In the genomic region with DNA sequence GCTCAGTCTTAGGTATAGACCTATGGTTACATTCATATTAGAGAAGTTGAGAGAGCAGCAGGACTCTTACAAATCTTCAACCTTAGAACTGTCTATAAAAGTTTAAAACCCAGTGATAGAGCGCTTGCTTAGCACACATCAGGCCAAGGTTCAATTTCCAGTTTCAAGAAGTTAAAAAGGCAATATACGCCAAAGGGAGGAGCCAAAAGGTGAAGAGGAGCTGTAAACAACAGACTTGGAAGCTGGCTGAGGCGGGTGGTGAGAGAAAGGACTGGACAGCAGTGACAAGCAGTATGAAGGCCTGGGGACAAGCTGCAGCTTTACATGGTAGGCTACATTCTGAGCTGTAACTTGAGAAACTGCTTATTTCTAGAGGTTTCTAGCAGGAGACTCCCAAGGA, we compare ENCODE assay signal across 14 mouse cellular contexts.
"Had no signal": no experiment of that assay in that cellular context is flagged by ENCODE, and none has a peak within 500 bp of the region (broad histone marks: within the 10 kb centered on the region; RNA-seq: fewer than 3 reads in every experiment).

No protein-coding gene starts in this region.

- H3K4me2 ChIP-seq: limb, embryonic 12.5 days; liver, embryonic 11.5 days; liver, embryonic 15.5 days; lung, embryonic 14.5 days; midbrain, embryonic 12.5 days; neural tube, embryonic 13.5 days had no signal

- H3K9me3 ChIP-seq: limb, embryonic 12.5 days; liver, embryonic 15.5 days; midbrain, embryonic 12.5 days; neural tube, embryonic 13.5 days had no signal

- DNase-seq: kidney, adult 11 months; lung, embryonic 14.5 days; lung, postnatal 10 days; lung, postnatal 4 days; retina, postnatal 1 day; thymus, postnatal 4 days had no signal

- H3K27ac ChIP-seq: kidney, postnatal 0 days; layer of hippocampus, adult 2 months; limb, embryonic 12.5 days; liver, embryonic 15.5 days; midbrain, embryonic 12.5 days; neural tube, embryonic 13.5 days had no signal

- H3K4me1 ChIP-seq: limb, embryonic 12.5 days; midbrain, embryonic 12.5 days; neural tube, embryonic 13.5 days had no signal

- H3K27me3 ChIP-seq: limb, embryonic 12.5 days; liver, embryonic 15.5 days; midbrain, embryonic 12.5 days; neural tube, embryonic 13.5 days had no signal

- H3K9ac ChIP-seq: limb, embryonic 12.5 days; liver, embryonic 15.5 days; lung, embryonic 14.5 days; midbrain, embryonic 12.5 days; neural tube, embryonic 13.5 days had no signal

- ATAC-seq: midbrain, embryonic 16.5 days had no signal

- H3K4me3 ChIP-seq: layer of hippocampus, adult 2 months; limb, embryonic 12.5 days; liver, embryonic 15.5 days; midbrain, embryonic 12.5 days; neural tube, embryonic 13.5 days had no signal
